Mouse (Mus musculus): ENCODE measurements around the gene Zfp523. TPM values are rescaled to one million over a fixed set of nuclear protein-coding genes. Genes with fewer than 3 reads are reported as not detected.

Zfp523 gene
- total RNA-seq, 2 experiments from 2014 or later: 24.6 to 26.6 TPM

GRCm38 (mm10) chr17:28160361-28160760 is 16.6 kb upstream of the Zfp523 start:
- no peak for DNase-seq

GRCm38 (mm10) chr17:28161310-28161881 is 15.5 kb upstream of the Zfp523 start:
- no peak for DNase-seq

DNA sequence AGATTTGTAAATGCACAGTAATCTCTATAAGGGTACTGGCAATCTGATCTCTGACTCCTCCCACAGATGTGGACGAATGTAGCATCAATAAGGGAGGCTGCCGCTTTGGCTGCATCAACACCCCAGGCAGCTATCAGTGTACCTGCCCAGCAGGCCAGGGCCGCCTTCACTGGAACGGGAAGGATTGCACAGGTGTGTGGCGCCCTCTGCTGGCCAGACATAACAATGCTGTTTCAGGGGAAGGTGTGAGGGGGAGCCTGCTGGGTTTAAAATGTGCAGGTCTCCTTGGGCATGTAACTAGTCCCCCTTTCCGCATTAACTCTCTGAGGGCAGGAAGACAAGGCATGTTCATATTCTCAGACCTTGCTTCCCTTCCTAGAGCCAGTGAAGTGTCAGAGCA is 13.3 kb upstream of the Zfp523 start:
- peak; percentile 82 for DNase-seq

DNA sequence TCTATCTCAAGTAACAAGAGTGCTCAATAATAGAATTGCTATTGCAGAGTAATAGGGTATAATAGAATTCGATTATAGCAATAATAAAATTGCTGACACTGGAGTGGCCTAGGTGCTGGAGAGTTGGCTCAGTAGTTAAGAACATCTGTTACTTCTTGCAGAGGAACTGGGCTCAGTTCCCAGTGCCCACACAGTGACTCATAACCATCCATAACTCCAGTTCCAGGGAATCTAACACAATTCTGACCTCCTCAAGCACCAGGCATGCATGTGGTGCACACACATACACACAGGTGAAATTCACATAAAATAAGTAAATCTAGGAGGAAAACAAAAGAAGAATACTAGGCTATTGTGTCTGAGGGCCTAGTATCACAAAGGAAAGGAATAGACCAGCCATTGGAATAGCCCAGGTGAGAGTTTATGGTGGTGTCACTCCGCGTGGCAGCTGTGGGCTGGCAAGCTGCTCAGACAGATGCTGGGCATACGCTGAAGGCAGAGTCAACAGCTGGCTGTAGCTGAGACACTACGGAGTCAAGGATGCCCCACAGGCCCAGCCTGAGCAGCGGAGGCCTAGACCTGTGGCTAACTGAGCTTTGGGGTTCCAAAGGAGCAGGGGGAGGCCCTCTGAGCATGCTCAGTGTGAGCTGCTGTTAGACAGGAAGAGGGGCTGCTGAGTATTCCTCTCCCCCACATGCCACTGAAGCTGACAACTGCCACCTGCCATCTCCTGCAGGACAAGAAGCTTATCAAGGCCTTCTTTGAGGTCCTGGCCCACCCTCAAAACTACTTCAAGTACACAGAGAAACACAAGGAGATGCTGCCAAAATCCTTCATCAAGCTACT is 6.2 kb upstream of the Zfp523 start:
- no peak for DNase-seq

- DNase-seq: no peak
Measured at GRCm38 (mm10) chr17:28172690-28173089, 4.2 kb upstream of the Zfp523 start.

DNA sequence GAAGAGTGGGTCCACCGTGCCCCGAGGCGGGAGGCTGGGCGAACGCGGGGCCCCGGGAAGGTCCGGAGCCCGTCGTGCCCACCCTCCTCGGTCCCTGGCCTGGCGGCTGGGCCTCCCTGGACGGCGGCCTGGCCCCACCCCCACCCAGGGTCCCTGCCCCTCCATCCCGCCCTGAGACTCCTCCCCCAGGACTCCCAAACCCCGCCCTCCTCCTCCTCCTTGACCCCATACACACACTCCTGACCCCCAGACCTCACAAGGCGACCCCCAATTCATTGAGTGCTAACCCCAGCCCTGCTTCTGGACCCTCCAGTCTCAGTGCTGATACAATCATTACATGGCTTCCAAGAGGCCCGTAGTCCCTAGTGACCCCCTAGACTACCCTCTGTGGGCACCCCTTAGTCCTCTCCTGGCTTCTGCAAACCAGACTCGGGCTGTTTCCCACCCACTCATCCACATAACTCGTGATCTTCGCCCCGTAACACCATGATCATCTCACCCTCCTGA is 664 bp downstream of the Zfp523 start:
- no peak for DNase-seq

DNA sequence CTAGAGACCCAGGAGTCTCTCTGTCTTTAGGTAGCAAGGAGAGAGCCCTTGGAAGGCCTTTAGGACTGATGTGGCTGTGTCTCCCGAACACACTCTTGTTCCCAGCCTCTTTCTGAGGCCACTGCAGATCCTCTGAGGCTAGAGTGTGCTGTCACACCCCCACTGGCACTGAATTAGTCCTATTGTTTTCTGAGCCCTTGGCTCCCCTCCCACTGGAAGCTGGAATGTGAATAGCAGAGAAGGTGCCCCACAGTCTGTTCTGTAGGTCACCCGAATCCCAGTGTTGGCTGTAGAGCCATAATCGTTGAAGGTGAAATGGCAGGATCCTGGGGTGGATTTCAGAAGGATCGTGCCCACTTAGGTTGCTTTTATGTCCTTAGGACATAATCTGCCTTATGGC is 3.4 kb downstream of the Zfp523 start:
- no peak for DNase-seq

DNA sequence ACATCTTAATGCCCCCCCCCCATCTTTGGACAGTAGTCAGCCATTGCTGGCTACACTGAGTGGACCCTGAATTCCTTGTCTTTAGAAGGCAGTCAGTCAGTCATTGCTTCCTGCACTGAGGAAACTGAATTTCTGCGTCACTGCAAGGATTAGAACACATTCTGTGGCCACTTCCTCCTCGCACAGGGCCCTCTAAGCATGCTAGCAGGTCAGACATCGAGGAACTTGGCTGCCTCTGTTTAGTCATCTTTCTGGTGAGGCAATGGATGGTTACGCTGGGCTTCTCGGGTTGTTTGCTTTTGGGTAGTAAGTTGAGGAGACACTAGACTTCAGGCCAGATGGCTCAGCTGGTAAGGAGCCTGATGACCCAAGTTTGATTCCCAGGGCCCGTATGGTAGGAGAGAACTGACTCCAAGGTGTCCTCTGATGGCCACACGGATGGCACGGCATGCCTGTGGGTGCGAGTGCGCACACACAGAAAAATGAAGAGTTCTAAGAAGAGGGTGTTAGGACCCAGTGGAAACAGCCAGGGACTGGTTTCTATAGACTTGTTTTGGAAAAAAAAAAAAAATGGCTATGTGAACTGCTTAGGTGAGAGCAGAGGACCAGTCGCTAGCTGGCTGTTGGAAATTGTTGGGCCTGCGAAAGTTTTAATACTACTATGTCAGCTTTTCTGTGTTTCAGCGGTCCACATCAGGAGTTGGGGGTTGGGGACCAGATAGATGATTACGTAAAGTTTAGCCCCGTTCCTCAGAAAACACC is 4.0 kb downstream of the Zfp523 start:
- DNase-seq: no peak

GRCm38 (mm10) chr17:28184971-28185638 is 8.2 kb downstream of the Zfp523 start:
- no peak for DNase-seq

DNA sequence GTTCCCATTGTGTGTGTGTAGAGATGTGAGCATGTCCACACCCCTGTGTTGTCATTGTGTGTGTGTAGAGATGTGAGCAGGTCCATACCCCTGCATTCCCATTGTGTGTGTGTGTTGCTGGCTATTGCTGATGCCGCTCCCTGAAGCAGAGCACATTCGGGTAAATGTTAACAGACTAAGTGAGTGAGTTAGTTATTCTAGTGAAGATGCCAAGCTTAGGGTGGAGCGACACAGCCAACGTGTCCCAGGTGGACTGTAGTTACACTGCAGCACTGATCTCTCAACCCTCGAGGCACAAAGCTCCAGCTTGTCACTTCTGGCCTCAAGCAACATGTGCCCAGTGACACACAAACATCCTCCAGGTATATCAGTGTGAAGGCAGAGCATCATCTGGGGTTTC is 11.4 kb downstream of the Zfp523 start:
- no peak for DNase-seq

DNA sequence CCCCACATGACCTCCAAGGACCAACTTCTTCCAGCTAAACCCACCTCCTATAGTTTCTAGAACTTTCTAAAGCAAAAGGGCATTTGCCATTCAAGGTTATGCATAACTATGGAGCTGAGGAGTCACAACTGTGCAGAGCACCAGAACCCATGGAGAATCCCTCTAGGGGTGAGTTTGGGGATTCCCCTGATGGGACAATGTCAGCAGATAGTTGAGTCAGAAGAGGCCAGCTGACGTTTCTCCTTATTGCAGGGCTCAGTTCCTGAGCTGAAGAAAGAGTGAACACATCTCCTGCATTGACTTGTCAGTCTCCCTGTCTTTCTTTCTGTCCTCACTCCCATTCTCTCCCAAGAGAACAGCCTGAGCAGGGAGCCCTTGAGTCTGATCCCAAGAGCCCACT is 15.8 kb downstream of the Zfp523 start:
- DNase-seq: no peak

GRCm38 (mm10) chr17:28193559-28193958 is 16.6 kb downstream of the Zfp523 start:
- no peak for DNase-seq

DNA sequence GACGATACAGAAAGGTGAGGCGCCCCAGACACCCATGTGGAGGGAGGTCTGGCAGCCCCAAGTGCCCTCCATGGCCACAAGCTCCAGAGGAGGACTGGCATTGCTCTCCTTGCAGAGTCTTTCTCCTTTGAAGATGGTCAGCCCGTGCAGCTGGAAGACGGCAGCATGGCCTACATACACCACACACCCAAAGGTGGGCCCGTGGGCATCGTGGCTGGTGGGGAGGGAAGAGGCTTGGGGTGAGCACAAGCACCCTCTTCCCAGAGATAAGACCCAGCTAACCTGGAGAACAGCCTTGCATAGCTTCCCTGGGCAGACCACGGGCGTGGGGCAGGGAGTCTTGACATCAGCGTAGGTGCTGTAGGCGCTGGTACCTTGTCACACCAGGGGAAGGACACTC is 18.1 kb downstream of the Zfp523 start:
- no peak for DNase-seq

- no peak for DNase-seq
Measured at GRCm38 (mm10) chr17:28197646-28198045, 20.7 kb downstream of the Zfp523 start.

DNA sequence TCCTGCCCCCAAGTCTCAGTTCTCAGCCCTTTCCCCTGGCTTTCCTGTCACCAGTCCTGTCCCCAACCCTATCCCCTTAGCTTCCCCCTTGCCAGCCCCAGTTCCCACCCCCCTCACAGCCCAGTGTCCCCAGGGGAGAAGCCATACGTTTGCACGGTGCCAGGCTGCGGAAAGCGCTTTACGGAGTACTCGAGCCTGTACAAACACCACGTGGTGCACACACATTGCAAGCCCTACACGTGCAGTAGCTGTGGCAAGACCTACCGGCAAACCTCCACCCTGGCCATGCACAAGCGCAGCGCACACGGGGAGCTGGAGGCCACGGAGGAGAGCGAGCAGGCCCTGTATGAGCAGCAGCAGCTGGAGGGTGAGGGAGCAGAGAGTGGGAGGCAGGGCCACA is 25.1 kb downstream of the Zfp523 start:
- DNase-seq: no peak

DNA sequence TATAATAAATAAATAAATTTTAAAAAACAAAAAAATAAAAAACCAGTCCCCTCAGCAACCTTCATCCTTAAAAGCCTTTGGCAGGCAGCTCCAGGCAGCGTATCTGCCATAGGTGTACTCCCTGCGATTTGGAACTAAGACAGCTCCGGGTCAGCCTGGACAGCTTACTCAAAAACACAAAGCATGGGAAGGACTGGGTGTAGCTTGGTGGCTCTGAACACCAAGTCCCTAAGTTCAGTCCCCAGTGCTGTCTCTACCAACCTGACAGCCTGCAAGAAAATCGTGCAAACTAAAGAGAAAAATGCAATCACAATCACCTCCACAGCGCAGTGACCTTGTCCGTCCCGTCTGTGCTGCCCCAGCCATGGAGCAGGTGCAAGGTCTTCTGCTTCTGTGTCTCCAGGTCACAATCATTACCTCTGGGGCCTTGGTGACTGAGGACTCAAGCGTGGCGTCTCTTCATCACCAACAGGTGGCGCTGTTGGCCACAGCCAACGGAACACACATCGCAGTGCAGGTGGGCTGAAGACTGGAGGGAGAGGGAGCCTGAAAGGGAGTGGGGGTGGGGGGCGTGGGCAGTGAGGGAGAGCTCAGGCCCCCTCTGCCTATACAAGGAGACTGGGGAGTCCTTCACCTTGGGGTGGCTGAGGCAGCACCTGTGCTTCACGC is 27.3 kb downstream of the Zfp523 start:
- peak; percentile 45 for DNase-seq

DNA sequence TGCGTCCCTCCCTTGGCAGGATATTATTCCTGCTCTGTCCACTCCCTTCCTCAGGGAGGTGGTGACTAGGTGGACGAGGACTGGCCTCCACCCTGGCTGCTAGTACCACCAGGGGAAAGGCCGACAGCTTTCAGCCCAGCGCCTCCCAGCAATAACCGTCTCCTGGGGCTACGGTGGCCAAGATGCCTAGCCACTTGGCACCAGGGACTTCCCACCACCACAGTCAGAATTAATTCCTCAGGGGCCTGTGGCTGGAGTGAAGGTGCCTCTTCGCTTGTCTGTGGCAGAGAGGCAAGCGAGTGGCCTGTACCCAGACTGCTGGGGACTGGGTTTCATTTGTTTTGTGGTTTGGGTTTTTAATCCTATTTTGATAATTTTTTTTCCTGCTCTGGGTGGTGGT is 28.5 kb downstream of the Zfp523 start:
- DNase-seq: no peak

- no peak for DNase-seq
Measured at GRCm38 (mm10) chr17:28207092-28207491, 30.2 kb downstream of the Zfp523 start.

GRCm38 (mm10) chr17:28207591-28208313 is 30.8 kb downstream of the Zfp523 start, which contains the start of gene Def6:
Gene Def6, plus strand, starts transcription at chr17:28207778.
- peak; percentile 75 for DNase-seq

DNA sequence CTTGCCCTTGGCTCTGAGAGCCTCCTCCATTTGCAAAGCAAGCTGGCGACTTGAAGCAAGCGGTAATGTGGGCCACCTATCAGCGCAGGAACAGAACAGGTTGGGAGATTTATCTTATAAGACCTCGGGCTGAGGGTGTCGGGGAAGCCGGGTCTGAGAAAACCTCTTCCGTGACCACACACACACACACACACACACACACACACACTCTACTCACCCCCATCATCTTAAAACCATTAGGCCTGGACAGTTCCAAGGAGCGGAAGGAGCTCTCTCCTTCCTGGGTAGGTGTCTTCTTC is 31.3 kb downstream of the Zfp523 start:
- DNase-seq: no peak

GRCm38 (mm10) chr17:28209457-28210110 is 32.7 kb downstream of the Zfp523 start:
- no peak for DNase-seq
